Mouse (Mus musculus) urinary bladder, postnatal 14 days (tissue): ENCODE data around the gene Btbd35f24.
"Not testable (repeated sequence)": the region's sequence is repeated elsewhere in the genome, so short reads cannot be mapped to it uniquely, and the experiment has no call there.

Experiments
- DNase-seq: peaks from one replicate; pipeline ENCODE4 v3.0.0; 2021; ENCODE audit warnings: low spot score

Btbd35f24 gene

DNA sequence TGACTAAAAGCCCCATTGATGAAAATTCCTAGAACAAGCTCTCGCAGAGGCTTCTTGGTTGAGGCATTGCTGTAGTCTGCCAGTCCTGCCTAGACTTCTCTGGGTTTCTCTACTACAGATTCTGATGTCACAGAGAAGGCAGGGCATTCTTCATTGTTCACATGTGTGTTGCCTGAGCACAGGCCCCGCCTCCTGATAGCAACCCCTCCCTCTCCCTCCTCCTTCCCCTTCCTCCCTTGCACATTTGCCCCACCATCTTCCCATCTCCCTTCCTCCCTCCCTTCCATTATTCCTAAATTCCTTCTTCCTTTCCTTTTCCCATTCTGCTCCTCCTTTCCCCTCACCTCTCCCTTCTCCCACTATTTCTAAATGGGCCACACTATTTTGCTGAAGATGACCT is at the start of gene Btbd35f24:
TSS of gene Btbd35f24 (minus strand) at position 101 of the 400 bp plus-strand sequence.
- DNase-seq = not testable (repeated sequence)
